Mouse (Mus musculus) right cerebral cortex, adult 2 months (tissue): ENCODE data around the gene Tbc1d25.

Experiments
- DNase-seq, 2 experiments: peaks; one replicate each; pipeline ENCODE4 v3.0.0; 2021 to 2022; ENCODE audit warnings: low spot score in 2 of 2

Gene Tbc1d25

DNA sequence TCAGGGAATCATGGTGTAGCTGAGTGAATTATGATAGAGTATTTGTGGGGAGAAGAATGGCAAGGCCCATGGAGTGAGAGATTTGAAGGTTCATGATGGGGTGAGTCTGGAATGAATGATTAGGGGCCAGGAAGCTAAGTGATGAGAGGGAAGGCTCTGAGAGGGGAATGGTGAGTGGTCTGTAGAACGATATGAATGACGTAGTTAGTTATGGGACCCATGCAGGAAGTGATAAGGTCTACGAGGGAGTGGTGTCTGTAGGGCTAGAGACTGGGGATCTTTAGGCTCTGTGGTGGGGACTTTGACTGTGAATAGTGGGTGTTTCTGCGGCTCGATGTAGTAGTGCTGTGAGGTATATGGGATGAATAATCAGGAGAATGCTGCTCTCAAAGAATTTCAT is 3.7 kb upstream of the Tbc1d25 start:
- no peak for DNase-seq

- DNase-seq, result no peak
These were observed 2.9 kb upstream of the Tbc1d25 start for GRCm38 (mm10) chrX:8178871-8179270.

- DNase-seq, result no peak
These were observed 845 bp downstream of the Tbc1d25 start for GRCm38 (mm10) chrX:8175169-8175503.

DNA sequence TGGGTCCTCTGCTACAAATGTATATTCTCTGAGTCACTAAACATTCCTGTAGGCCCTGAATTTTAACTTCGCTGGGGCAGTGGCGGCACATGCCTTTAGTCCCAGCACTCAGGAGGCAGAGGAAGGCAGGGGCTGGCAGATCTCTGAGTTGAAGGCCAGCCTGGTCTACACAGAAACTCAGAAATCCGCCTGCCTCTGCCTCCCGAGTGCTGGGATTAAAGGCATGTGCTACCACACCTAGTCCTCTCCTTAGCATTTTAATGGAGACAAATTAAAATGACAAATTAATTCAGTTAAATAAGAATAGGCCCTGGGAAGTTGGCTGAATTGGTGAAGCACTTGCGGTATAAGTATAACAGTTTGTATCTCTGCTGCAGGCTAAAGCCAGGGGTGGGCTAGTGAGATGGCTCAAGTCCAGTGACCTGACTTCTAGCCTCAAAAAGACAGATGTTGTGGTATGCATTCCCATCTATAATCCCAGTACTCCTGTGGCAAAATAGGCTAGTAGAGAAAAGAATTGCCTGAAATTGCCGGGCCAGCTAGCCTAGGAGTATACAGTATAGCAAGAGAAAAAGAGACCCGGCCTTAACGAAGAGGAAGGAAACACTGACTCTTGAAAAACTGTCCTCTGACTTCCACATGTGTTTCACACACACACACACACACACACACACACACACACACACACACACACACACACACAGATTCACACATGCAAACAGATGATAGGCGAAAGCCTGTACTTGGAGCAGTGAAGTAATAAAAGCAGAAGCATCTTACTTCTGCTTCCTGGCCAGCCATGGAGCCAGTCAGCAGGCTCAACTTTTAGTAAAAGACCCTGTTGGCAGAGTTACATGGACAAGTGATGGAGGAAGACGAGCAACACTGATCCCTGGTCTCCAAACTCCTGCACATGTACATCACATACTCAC is 8.0 kb downstream of the Tbc1d25 start:
- no peak for DNase-seq

- DNase-seq, result no peak
These were observed 11.5 kb downstream of the Tbc1d25 start for GRCm38 (mm10) chrX:8164471-8164870.

GRCm38 (mm10) chrX:8163076-8163475 is 12.9 kb downstream of the Tbc1d25 start:
- DNase-seq, result peak in 1 of 2 experiments; percentile 17

GRCm38 (mm10) chrX:8145153-8145991 is 30.6 kb downstream of the Tbc1d25 start, which contains the start of gene Rbm3:
Gene Rbm3, minus strand, starts transcription at chrX:8145880.
- DNase-seq, result peak; percentile 84

- no peak for DNase-seq
These were observed 32.2 kb downstream of the Tbc1d25 start for GRCm38 (mm10) chrX:8143750-8144149.

GRCm38 (mm10) chrX:8142948-8143347 is 33.0 kb downstream of the Tbc1d25 start:
- DNase-seq, result no peak

GRCm38 (mm10) chrX:8141058-8141457 is 34.9 kb downstream of the Tbc1d25 start:
- DNase-seq, result no peak

GRCm38 (mm10) chrX:8140446-8140845 is 35.5 kb downstream of the Tbc1d25 start:
- DNase-seq, result no peak

GRCm38 (mm10) chrX:8139480-8139879 is 36.5 kb downstream of the Tbc1d25 start:
- DNase-seq, result no peak

DNA sequence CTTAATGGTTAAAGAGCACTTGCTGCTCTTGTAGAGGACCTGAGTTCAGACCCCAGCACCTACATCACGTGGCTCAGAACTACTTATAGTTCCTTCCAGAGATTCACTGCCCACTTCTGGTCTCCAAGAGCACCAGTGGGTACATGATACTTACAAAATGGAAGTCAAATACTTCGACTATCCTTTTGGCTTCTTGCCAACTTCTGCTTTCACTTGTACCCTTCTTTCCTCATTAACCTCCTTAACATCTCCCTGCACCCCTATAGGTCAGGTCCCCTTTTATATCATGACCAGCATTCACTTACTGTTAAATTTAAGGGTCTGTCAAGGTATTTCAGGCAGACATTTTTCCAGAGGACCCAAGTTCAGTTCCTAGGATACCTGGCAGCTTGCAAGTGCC is 40.1 kb downstream of the Tbc1d25 start:
- DNase-seq, result no peak

- peak; percentile 84 to 89 for DNase-seq
These were observed 43.7 kb downstream of the Tbc1d25 start, which contains the start of gene Wdr13 for GRCm38 (mm10) chrX:8132017-8132976. Gene Wdr13, minus strand, starts transcription at chrX:8132892.

GRCm38 (mm10) chrX:8131393-8131792 is 44.6 kb downstream of the Tbc1d25 start:
- DNase-seq, result no peak

DNA sequence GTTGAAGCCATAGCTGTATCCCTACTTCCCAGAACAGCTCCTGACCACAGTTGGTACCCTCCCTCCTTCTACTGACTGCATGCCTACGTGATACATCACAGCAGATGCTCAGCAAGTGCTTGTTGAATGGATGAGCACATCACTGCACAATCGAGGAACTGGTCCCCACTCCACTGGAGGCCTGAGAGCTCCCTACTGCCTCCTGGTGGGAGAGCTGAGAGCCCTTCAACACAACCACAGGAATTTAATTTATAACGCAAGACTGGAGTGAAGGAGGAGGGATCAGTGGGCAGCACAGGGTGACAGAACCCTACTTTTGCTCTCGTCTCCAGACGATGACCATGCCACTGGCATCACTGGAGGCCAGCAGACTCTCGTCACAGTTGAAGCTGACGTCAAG is 50.7 kb downstream of the Tbc1d25 start:
- no peak for DNase-seq

DNA sequence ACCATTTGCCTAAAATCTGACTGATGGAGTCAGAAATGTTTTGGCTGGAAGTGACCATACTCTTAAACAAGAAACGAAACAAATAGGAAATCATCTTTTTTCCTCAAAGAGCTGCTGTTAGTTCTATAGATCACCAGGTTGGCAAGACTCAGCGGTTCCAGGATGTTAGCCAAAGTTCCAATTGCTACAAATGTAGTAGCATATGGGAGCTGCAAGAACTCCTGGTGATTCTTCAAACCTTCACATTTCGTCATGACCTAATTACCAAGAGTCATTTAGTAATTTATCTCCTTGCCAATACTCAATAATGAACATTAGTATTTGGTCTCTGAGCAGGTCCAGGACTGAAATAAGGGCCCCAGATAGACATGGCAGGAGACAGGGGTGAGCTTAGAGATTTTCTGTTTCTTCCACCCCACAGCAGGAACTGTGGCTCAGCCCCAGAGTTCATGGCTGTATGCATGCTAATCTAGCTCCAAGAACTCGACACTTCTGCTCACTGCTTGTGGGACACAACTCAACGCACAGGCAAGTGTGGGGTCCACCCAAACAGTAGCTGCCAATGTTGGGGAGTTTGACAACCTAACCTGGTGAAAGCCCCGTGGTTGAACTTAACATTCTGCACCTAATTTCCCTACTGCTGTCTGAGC is 52.0 kb downstream of the Tbc1d25 start:
- no peak for DNase-seq

GRCm38 (mm10) chrX:8117264-8117663 is 58.7 kb downstream of the Tbc1d25 start:
- no peak for DNase-seq

GRCm38 (mm10) chrX:8115275-8115674 is 60.7 kb downstream of the Tbc1d25 start:
- DNase-seq, result no peak

GRCm38 (mm10) chrX:8105019-8105418 is 71.0 kb downstream of the Tbc1d25 start:
- DNase-seq, result no peak
